Mouse (Mus musculus) stomach, postnatal 0 days (tissue): Measurements from ENCODE around the gene Gm49630. TPM values are rescaled to one million over a fixed set of nuclear protein-coding genes. Genes with fewer than 3 reads are reported as not detected.
"Not testable (repeated sequence)": the region's sequence is repeated elsewhere in the genome, so short reads cannot be mapped to it uniquely, and the experiment has no call there.

Experiments used
- ATAC-seq: fragments of 200-750 bp; cut with Nextera tagmentation; 2 replicates; pipeline ENCODE4 v1.8.0; 2017; ENCODE audit not compliant: low FRiP score, low TSS enrichment
- DNase-seq: peaks from one replicate; pipeline ENCODE4 v3.0.0-alpha.2; 2016; ENCODE audit warnings: low spot score
- H3K27ac ChIP-seq: fragments of 300-500 bp; sonication (generic); replicated peaks from 2 replicates; pipeline ENCODE4 v1.5.1; 2014; ENCODE audit warnings: mild to moderate bottlenecking, control low read depth
- H3K27me3 ChIP-seq: fragments of 300-500 bp; sonication (generic); 2 replicates; pipeline ENCODE4 v1.6.1; 2014; ENCODE audit warnings: low read length; ENCODE audit not compliant: control insufficient read depth, insufficient read depth
- H3K36me3 ChIP-seq: fragments of 300-500 bp; sonication (generic); 2 replicates; pipeline ENCODE4 v1.6.1; 2014; ENCODE audit warnings: low read length, mixed read lengths; ENCODE audit not compliant: control insufficient read depth, insufficient read depth
- H3K4me1 ChIP-seq: fragments of 300-500 bp; sonication (generic); replicated peaks from 2 replicates; pipeline ENCODE4 v1.6.1; 2014; ENCODE audit warnings: antibody characterized with exemption; ENCODE audit not compliant: control insufficient read depth, insufficient read depth
- H3K4me2 ChIP-seq: fragments of 300-500 bp; sonication (generic); replicated peaks from 2 replicates; pipeline ENCODE4 v1.6.1; 2014; ENCODE audit warnings: low read depth, mild to moderate bottlenecking, control low read depth, moderate library complexity
- H3K4me3 ChIP-seq: fragments of 300-500 bp; sonication (generic); 2 replicates; pipeline ENCODE4 v1.5.1; 2014; ENCODE audit warnings: low read depth, low read length, control low read depth
- H3K9ac ChIP-seq: fragments of 300-500 bp; sonication (generic); 2 replicates; pipeline ENCODE4 v1.6.1; 2014; ENCODE audit warnings: mild to moderate bottlenecking, low read length, control low read depth, mixed read lengths
- H3K9me3 ChIP-seq: fragments of 300-500 bp; sonication (generic); 2 replicates; pipeline ENCODE4 v1.6.1; 2016; ENCODE audit warnings: low read length; ENCODE audit not compliant: control insufficient read depth
- WGBS: fragments of 180-500 bp; shearing (Covaris S2); extraction: QIAGEN DNeasy Blood & Tissue Kit; methylation state at CpG from one replicate; pipeline ENCODE4 v1.1.7; 2014; 5-methylcytosine and 5-hydroxymethylcytosine counted together
- polyA plus RNA-seq: library from polyadenylated mRNA; unstranded; fragments of >200 nt; fragmentation: Nextera tagmentation; extraction: Ambion mirVana; gene quantifications from 2 replicates; pipeline ENCODE4 v1.2.1, GENCODE M21; 2015

Gene Gm49630
- polyA plus RNA-seq, 1 experiment from 2014 or later = not detected

- H3K4me3 ChIP-seq, H3K27me3 ChIP-seq, H3K4me2 ChIP-seq, H3K4me1 ChIP-seq, H3K9me3 ChIP-seq, H3K36me3 ChIP-seq, DNase-seq, ATAC-seq, H3K9ac ChIP-seq, H3K27ac ChIP-seq: not testable (repeated sequence)
- 23% methylated on average over 2 of the region's 3 CpGs for WGBS
Measured at GRCm38 (mm10) chr17:7377907-7378306, 6.1 kb upstream of the Gm49630 start.

DNA sequence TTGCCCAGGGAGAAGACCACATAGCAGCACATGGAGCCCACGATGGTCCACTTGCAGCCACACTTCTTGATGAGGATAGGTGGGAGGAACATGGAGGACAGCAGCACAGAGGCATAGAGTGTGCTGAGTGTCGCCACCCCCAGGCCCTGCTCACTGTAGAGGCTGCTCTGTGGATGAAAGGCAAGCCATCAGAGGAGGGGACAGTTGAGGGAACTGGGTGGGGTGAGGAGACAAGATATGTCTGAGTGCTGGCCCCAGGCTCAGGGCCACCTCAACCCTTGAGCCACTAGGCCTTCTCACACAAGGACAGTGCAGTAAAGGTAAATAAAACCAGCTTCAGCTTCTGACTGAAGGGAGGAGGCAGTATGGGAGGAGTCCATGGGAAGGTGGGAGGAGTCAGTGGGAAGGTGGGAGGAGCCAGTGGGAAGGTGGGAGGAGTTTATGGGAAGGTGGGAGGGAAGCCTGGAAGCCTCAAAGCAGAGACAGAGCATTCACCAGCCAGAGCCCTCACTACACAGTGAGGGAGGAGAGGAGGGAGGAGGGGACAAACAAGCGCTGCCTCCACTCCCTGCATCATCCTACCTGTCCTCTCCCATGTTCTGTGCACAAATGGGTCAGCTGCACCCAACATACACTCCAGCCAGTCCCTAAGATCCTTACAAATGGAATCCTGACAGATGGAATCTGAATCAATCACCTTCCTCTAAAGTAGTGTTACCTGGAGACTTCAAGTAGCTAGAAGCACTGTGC, 5.3 kb upstream of the Gm49630 start:
- H3K9me3 ChIP-seq, H3K36me3 ChIP-seq, H3K27me3 ChIP-seq, H3K27ac ChIP-seq, H3K4me2 ChIP-seq, H3K4me3 ChIP-seq, H3K9ac ChIP-seq, H3K4me1 ChIP-seq, DNase-seq: not testable (repeated sequence)
- peak; percentile 55 for ATAC-seq
- 75% methylated on average over 1 of the region's 3 CpGs for WGBS

- H3K4me3 ChIP-seq, H3K36me3 ChIP-seq, H3K9me3 ChIP-seq, DNase-seq, ATAC-seq, H3K27me3 ChIP-seq, H3K4me2 ChIP-seq, H3K27ac ChIP-seq, H3K4me1 ChIP-seq, H3K9ac ChIP-seq: not testable (repeated sequence)
- 74% methylated on average over 4 of the region's 6 CpGs for WGBS
Measured at GRCm38 (mm10) chr17:7369401-7369800, 2.4 kb downstream of the Gm49630 start.

DNA sequence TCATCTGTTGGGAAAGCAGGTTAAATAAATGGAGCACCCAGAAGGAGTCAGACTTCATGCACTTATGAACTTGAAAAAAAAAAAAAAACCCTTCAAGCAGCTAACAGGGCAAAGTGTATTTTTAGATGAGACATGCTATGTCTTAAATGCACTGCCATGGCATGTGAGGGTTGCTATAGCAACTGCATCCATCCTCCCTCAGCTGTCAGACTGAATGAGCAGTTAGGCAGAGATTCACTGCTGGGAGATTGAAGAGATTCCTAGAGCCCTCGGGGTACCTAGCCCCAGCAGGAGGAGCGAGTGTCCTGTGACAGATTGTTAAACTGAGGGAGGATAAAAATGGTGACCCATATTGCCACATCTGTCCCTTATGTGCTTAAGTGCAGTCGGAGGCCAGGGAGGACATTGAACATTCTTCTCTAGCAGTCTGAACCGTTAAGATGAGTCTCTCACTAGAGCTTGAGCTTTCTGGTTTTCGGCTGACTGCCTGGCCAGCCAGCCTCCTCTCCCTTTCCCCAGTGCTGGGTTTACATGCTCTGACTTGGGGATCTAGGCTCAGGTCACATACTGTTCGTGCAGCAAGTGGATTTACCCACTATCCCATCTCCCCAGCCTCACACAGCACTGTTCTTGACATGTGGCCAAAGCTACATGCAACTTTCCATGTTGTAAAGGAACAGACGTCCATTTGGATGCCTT, 5.0 kb downstream of the Gm49630 start:
- WGBS = 22% methylated on average over 3 of the region's 7 CpGs
- not testable (repeated sequence) for H3K9ac ChIP-seq, H3K4me2 ChIP-seq, H3K27me3 ChIP-seq, H3K9me3 ChIP-seq, H3K4me1 ChIP-seq, ATAC-seq, H3K27ac ChIP-seq, H3K4me3 ChIP-seq, H3K36me3 ChIP-seq, DNase-seq

- WGBS = no CpG with 5 or more reads among the region's 1 CpGs
- not testable (repeated sequence) for H3K27ac ChIP-seq, H3K36me3 ChIP-seq, DNase-seq, H3K27me3 ChIP-seq, ATAC-seq, H3K4me1 ChIP-seq, H3K4me3 ChIP-seq, H3K9ac ChIP-seq, H3K4me2 ChIP-seq, H3K9me3 ChIP-seq
Measured at GRCm38 (mm10) chr17:7366265-7366664, 5.5 kb downstream of the Gm49630 start.

- not testable (repeated sequence) for H3K36me3 ChIP-seq, H3K9ac ChIP-seq, DNase-seq, H3K27me3 ChIP-seq, H3K4me1 ChIP-seq, H3K9me3 ChIP-seq, H3K4me3 ChIP-seq, H3K27ac ChIP-seq, ATAC-seq, H3K4me2 ChIP-seq
- WGBS = no CpG with 5 or more reads among the region's 3 CpGs
Measured at GRCm38 (mm10) chr17:7365615-7366014, 6.2 kb downstream of the Gm49630 start.

GRCm38 (mm10) chr17:7360749-7361465, 10.9 kb downstream of the Gm49630 start:
- not testable (repeated sequence) for H3K4me3 ChIP-seq, ATAC-seq

DNA sequence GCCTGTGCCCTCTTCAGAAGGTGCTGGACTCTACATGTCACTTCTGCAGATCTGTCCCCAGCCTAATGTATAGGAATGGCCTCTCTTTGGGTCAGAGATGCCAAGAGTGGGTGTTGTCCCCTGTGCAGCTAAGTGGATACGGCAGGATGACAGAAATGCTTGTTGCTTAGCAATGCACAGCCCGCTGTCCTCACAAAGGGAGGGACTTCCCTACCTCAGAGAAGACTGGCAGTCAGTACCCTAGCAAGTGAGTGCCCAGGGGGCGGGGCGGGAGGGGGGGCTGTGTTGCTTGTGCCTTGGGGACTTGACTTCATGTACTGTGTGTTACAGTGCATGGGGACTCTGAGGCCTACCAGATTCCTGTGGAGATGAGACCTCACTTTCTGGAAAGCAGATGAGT, 12.0 kb downstream of the Gm49630 start:
- not testable (repeated sequence) for H3K9ac ChIP-seq, ATAC-seq, H3K27ac ChIP-seq, H3K4me1 ChIP-seq, H3K27me3 ChIP-seq, H3K9me3 ChIP-seq, H3K4me3 ChIP-seq, DNase-seq, H3K4me2 ChIP-seq, H3K36me3 ChIP-seq
- WGBS = 88% methylated on average over 4 of the region's 4 CpGs

More at GRCm38 (mm10) chr17:7360749-7361465, 10.9 kb downstream of the Gm49630 start:
- DNase-seq, H3K4me2 ChIP-seq, H3K4me1 ChIP-seq, H3K36me3 ChIP-seq, H3K9me3 ChIP-seq, H3K27ac ChIP-seq, H3K9ac ChIP-seq, H3K27me3 ChIP-seq: not testable (repeated sequence)
- WGBS = 79% methylated on average over 8 of the region's 9 CpGs
